In genomic region chr3:108444029-108444428, GRCm38 (mm10) we compare ENCODE assay signal across 8 mouse cellular contexts. TPM values are rescaled to one million over a fixed set of nuclear protein-coding genes. Genes with fewer than 3 reads are reported as not detected.
DNase-seq lines count a peak whose midpoint lies in the region; ATAC-seq and TF ChIP-seq lines count a peak whose summit lies in the region.

No protein-coding gene starts in this region.

- no peaks in the 10 kb centered on the region for H3K9me3 ChIP-seq in embryonic facial prominence, embryonic 14.5 days (ENCODE audit: control insufficient read depth, low read length)
- no peaks in the 10 kb centered on the region for H3K9me3 ChIP-seq in hindbrain, embryonic 13.5 days
- no peaks in the 10 kb centered on the region for H3K9me3 ChIP-seq in limb, embryonic 14.5 days (ENCODE audit: control insufficient read depth, low read length)
- H3K9me3 ChIP-seq in midbrain, embryonic 16.5 days (replicated peaks; ENCODE audit: control insufficient read depth, low read length, poor library complexity, severe bottlenecking): no peaks in the 10 kb centered on the region

- peak overlapping the region; percentile 71 for H3K4me3 ChIP-seq in embryonic facial prominence, embryonic 14.5 days (ENCODE audit: low read depth, low read length)
- H3K4me3 ChIP-seq in hindbrain, embryonic 13.5 days: peak overlapping the region; percentile 87
- H3K4me3 ChIP-seq in limb, embryonic 14.5 days (replicated peaks; ENCODE audit: low read length): peak overlapping the region; percentile 88
- H3K4me3 ChIP-seq in midbrain, embryonic 16.5 days (ENCODE audit: low read depth, low read length): peak overlapping the region; percentile 71

- H3K4me1 ChIP-seq in embryonic facial prominence, embryonic 14.5 days (ENCODE audit: control insufficient read depth, insufficient read depth, low read length): peaks cover 18% of the 10 kb centered on the region
- peaks cover 50% of the 10 kb centered on the region for H3K4me1 ChIP-seq in hindbrain, embryonic 13.5 days (replicated peaks)
- peaks cover 17% of the 10 kb centered on the region for H3K4me1 ChIP-seq in limb, embryonic 14.5 days (ENCODE audit: control insufficient read depth, insufficient read depth, low read length)
- H3K4me1 ChIP-seq in midbrain, embryonic 16.5 days (ENCODE audit: control insufficient read depth, insufficient read depth, low read length): peaks cover 35% of the 10 kb centered on the region

- peak; percentile 46 to 50 for DNase-seq in frontal cortex, adult 2 months (ENCODE audit: extremely low spot score in 1 of 2, low spot score in 1 of 2)
- DNase-seq in frontal cortex, postnatal 14 days (ENCODE audit: low spot score in 2 of 2): no peak
- peak; percentile 46 for DNase-seq in Muller cell, postnatal 12 days (ENCODE audit: inconsistent ontology term)
- DNase-seq in embryonic facial prominence, embryonic 14.5 days (ENCODE audit: low spot score): peak; percentile 45
- no peak for DNase-seq in limb, embryonic 14.5 days (ENCODE audit: low spot score)
- DNase-seq in thymus, postnatal 14 days: peak; percentile 47

- 0 out of 2 replicates have a peak, but pooled peaks cover 10% of the 10 kb centered on the region for H3K36me3 ChIP-seq in embryonic facial prominence, embryonic 14.5 days (ENCODE audit: control insufficient read depth, insufficient read depth, low read length)
- peaks cover 10% of the 10 kb centered on the region for H3K36me3 ChIP-seq in hindbrain, embryonic 13.5 days
- no peaks in the 10 kb centered on the region for H3K36me3 ChIP-seq in limb, embryonic 14.5 days (ENCODE audit: control insufficient read depth, insufficient read depth, low read length)
- no peaks in the 10 kb centered on the region for H3K36me3 ChIP-seq in midbrain, embryonic 16.5 days (ENCODE audit: control insufficient read depth, insufficient read depth, low read length)

- WGBS in embryonic facial prominence, embryonic 14.5 days: 15% methylated on average over 8 of the region's 8 CpGs
- WGBS in hindbrain, embryonic 13.5 days: 36% methylated on average over 8 of the region's 8 CpGs
- WGBS in limb, embryonic 14.5 days: 20% methylated on average over 8 of the region's 8 CpGs
- WGBS in midbrain, embryonic 16.5 days: 18% methylated on average over 8 of the region's 8 CpGs

- H3K27me3 ChIP-seq in embryonic facial prominence, embryonic 14.5 days (replicated peaks; ENCODE audit: control insufficient read depth, insufficient read depth, low read length): no peaks in the 10 kb centered on the region
- H3K27me3 ChIP-seq in hindbrain, embryonic 13.5 days: no peaks in the 10 kb centered on the region
- no peaks in the 10 kb centered on the region for H3K27me3 ChIP-seq in limb, embryonic 14.5 days (ENCODE audit: control insufficient read depth, insufficient read depth, low read length)
- no peaks in the 10 kb centered on the region for H3K27me3 ChIP-seq in midbrain, embryonic 16.5 days (ENCODE audit: control insufficient read depth, insufficient read depth, low read depth, low read length)

- no peak for TF ChIP-seq POLR2A in limb, embryonic 14.5 days (IDR thresholded peaks at IDR 0.05; ENCODE audit: borderline replicate concordance, extremely low read depth, insufficient read depth, insufficient read length)

- H3K4me2 ChIP-seq in embryonic facial prominence, embryonic 14.5 days (ENCODE audit: low read depth, low read length): peak overlapping the region; percentile 93
- H3K4me2 ChIP-seq in hindbrain, embryonic 13.5 days: peak overlapping the region; percentile 96
- peak overlapping the region; percentile 75 for H3K4me2 ChIP-seq in limb, embryonic 14.5 days (replicated peaks; ENCODE audit: low read depth, low read length, severe bottlenecking)
- H3K4me2 ChIP-seq in midbrain, embryonic 16.5 days (ENCODE audit: low read length): peak overlapping the region; percentile 93

- peak overlapping the region; percentile 70 for H3K9ac ChIP-seq in embryonic facial prominence, embryonic 14.5 days (ENCODE audit: low read depth, low read length)
- H3K9ac ChIP-seq in hindbrain, embryonic 13.5 days: peak overlapping the region; percentile 93
- H3K9ac ChIP-seq in limb, embryonic 14.5 days (ENCODE audit: low read depth, low read length, severe bottlenecking): peak overlapping the region; percentile 77
- H3K9ac ChIP-seq in midbrain, embryonic 16.5 days (ENCODE audit: low read depth, low read length): peak overlapping the region; percentile 79

- peak overlapping the region; percentile 71 for H3K27ac ChIP-seq in embryonic facial prominence, embryonic 14.5 days (replicated peaks; ENCODE audit: low read depth, low read length)
- peak overlapping the region; percentile 94 for H3K27ac ChIP-seq in hindbrain, embryonic 13.5 days
- no peak overlapping the region for H3K27ac ChIP-seq in limb, embryonic 14.5 days (replicated peaks; ENCODE audit: low read depth, low read length)
- H3K27ac ChIP-seq in midbrain, embryonic 16.5 days (ENCODE audit: low read length): peak overlapping the region; percentile 90

- ATAC-seq in embryonic facial prominence, embryonic 14.5 days (ENCODE audit: low read depth): no peak
- no peak for ATAC-seq in hindbrain, embryonic 13.5 days (ENCODE audit: low FRiP score)
- no peak for ATAC-seq in limb, embryonic 14.5 days (ENCODE audit: low FRiP score, low read depth)
- 0 out of 2 replicates have a peak, but pooled peaks have one; percentile 16 for ATAC-seq in midbrain, embryonic 16.5 days

RNA-seq across cellular contexts. Expression of gene Sars, which starts 1.0 kb away (rescaled TPM):
- polyA plus RNA-seq in frontal cortex, adult 2 months (2012; rRNA removed): 202 and 203 TPM in 2 replicates
- polyA plus RNA-seq in embryonic facial prominence, embryonic 14.5 days (2014; fragmentation: Nextera tagmentation; extraction: Ambion mirVana): 111 and 125 TPM in 2 replicates
- 220 and 230 TPM in 2 replicates for polyA plus RNA-seq in hindbrain, embryonic 13.5 days (2015; fragmentation: Nextera tagmentation; extraction: Ambion mirVana)
- 52.4 and 80.2 TPM in 2 replicates for polyA plus RNA-seq in limb, embryonic 14.5 days (2012; rRNA removed)
- 108 and 118 TPM in 2 replicates for polyA plus RNA-seq in limb, embryonic 14.5 days (2014; fragmentation: Nextera tagmentation; extraction: Ambion mirVana)
- polyA plus RNA-seq in midbrain, embryonic 16.5 days (2015; fragmentation: Nextera tagmentation; extraction: Ambion mirVana): 217 and 220 TPM in 2 replicates

RNA-seq across cellular contexts. Expression of gene Celsr2, which starts 28.7 kb away (rescaled TPM):
- 63.6 TPM in 2 replicates for polyA plus RNA-seq in frontal cortex, adult 2 months (2012; rRNA removed)
- 11.8 and 13.9 TPM in 2 replicates for polyA plus RNA-seq in embryonic facial prominence, embryonic 14.5 days (2014; fragmentation: Nextera tagmentation; extraction: Ambion mirVana)
- polyA plus RNA-seq in hindbrain, embryonic 13.5 days (2015; fragmentation: Nextera tagmentation; extraction: Ambion mirVana): 50.5 and 58.0 TPM in 2 replicates
- 18.9 and 23.3 TPM in 2 replicates for polyA plus RNA-seq in limb, embryonic 14.5 days (2012; rRNA removed)
- polyA plus RNA-seq in limb, embryonic 14.5 days (2014; fragmentation: Nextera tagmentation; extraction: Ambion mirVana): 10.5 and 15.5 TPM in 2 replicates
- polyA plus RNA-seq in midbrain, embryonic 16.5 days (2015; fragmentation: Nextera tagmentation; extraction: Ambion mirVana): 27.9 and 33.2 TPM in 2 replicates

Comparison
In these comparisons a context has a peak if more than half of its experiments do, and no peak if none do; other contexts are left out.
1. DNase-seq: peak in frontal cortex, adult 2 months (2 of 2), Muller cell, postnatal 12 days (single experiment), embryonic facial prominence, embryonic 14.5 days (single experiment) and thymus, postnatal 14 days (single experiment); none in frontal cortex, postnatal 14 days (0 of 2) and limb, embryonic 14.5 days (single experiment).
2. Peak in every context shown above with its lines, with median percentiles within 50 percentile points of each other: H3K4me2 ChIP-seq, H3K4me3 ChIP-seq and H3K9ac ChIP-seq.